Mouse (Mus musculus) heart, embryonic 10.5 days (tissue): ENCODE measurements around the gene Cyp27a1. TPM values are rescaled to one million over a fixed set of nuclear protein-coding genes. Genes with fewer than 3 reads are reported as not detected.

Source experiments
- DNase-seq: peaks from one replicate; pipeline ENCODE4 v3.0.0-alpha.2; 2017; ENCODE audit warnings: low spot score
- H3K27ac ChIP-seq: fragments of 300-500 bp; sonication (generic); 2 replicates; pipeline ENCODE4 v1.5.1; 2016; ENCODE audit warnings: mild to moderate bottlenecking
- H3K27me3 ChIP-seq: fragments of 300-500 bp; sonication (generic); 2 replicates; pipeline ENCODE4 v1.6.1; 2016; ENCODE audit warnings: mild to moderate bottlenecking; ENCODE audit not compliant: poor library complexity, insufficient read depth, severe bottlenecking
- H3K36me3 ChIP-seq: fragments of 300-500 bp; sonication (generic); 2 replicates; pipeline ENCODE4 v1.6.1; 2016; ENCODE audit warnings: mild to moderate bottlenecking, moderate library complexity
- H3K4me1 ChIP-seq: fragments of 300-500 bp; sonication (generic); 2 replicates; pipeline ENCODE4 v1.6.1; 2016; ENCODE audit warnings: mild to moderate bottlenecking
- H3K4me3 ChIP-seq: fragments of 300-500 bp; sonication (generic); 2 replicates; pipeline ENCODE4 v1.5.1; 2016; ENCODE audit warnings: mild to moderate bottlenecking, moderate library complexity
- H3K9me3 ChIP-seq: fragments of 300-500 bp; sonication (generic); 2 replicates; pipeline ENCODE4 v1.6.1; 2016; ENCODE audit warnings: mild to moderate bottlenecking, moderate library complexity
- WGBS: fragments of 180-500 bp; shearing (Covaris S2); methylation state at CpG from one replicate; pipeline ENCODE4 v1.1.7; 2016; 5-methylcytosine and 5-hydroxymethylcytosine counted together
- polyA plus RNA-seq: library from polyadenylated mRNA; unstranded; fragments of >200 nt; fragmentation: Nextera tagmentation; extraction: Ambion mirVana; gene quantifications from 2 replicates; pipeline ENCODE4 v1.2.1, GENCODE M21; 2016

The Cyp27a1 gene
- 11.4 and 17.5 TPM in 2 replicates for polyA plus RNA-seq

GRCm38 (mm10) chr1:74713099-74713858 lies at the start of gene Cyp27a1:
TSS of gene Cyp27a1 (plus strand) at chr1:74713574.
- peak within 1 kb of the TSS; percentile 93 for H3K27ac ChIP-seq
- H3K36me3 ChIP-seq, result no peaks in the 10 kb centered on the region
- 2% methylated on average over 35 of the region's 35 CpGs for WGBS
- no peaks in the 10 kb centered on the region for H3K27me3 ChIP-seq
- H3K4me1 ChIP-seq, result peaks cover 21% of the 10 kb centered on the region
- peak; percentile 88 for DNase-seq
- peak within 1 kb of the TSS; percentile 77 for H3K4me3 ChIP-seq
- no peaks in the 10 kb centered on the region for H3K9me3 ChIP-seq

GRCm38 (mm10) chr1:74665153-74665552 lies 48.2 kb upstream of the Cyp27a1 start:
- WGBS, result 57% methylated on average over 6 of the region's 6 CpGs
- no peak overlapping the region for H3K27ac ChIP-seq
- DNase-seq, result no peak
- H3K27me3 ChIP-seq, result no peaks in the 10 kb centered on the region
- no peaks in the 10 kb centered on the region for H3K9me3 ChIP-seq
- no peak overlapping the region for H3K4me3 ChIP-seq
- peaks cover 34% of the 10 kb centered on the region for H3K4me1 ChIP-seq
- peaks cover 12% of the 10 kb centered on the region; the same call in 1 of the 2 replicates for H3K36me3 ChIP-seq

GRCm38 (mm10) chr1:74668371-74668770 lies 45.0 kb upstream of the Cyp27a1 start:
- H3K27me3 ChIP-seq, result no peaks in the 10 kb centered on the region
- 80% methylated on average over 3 of the region's 3 CpGs for WGBS
- H3K4me1 ChIP-seq, result peaks cover 26% of the 10 kb centered on the region
- DNase-seq, result no peak
- no peak overlapping the region for H3K4me3 ChIP-seq
- peaks cover 31% of the 10 kb centered on the region for H3K36me3 ChIP-seq
- H3K27ac ChIP-seq, result no peak overlapping the region
- no peaks in the 10 kb centered on the region for H3K9me3 ChIP-seq

GRCm38 (mm10) chr1:74672731-74673130 lies 40.6 kb upstream of the Cyp27a1 start:
- no peak for DNase-seq
- Histone ChIP-seq H3K9me3 (no peaks in the 10 kb centered on the region), H3K4me1 (0 out of 2 replicates have a peak, but pooled peaks cover under 1% of the 10 kb centered on the region), H3K36me3 (peaks cover 44% of the 10 kb centered on the region), H3K4me3 (no peak overlapping the region), H3K27me3 (no peaks in the 10 kb centered on the region), H3K27ac (no peak overlapping the region)
- 75% methylated on average over 7 of the region's 7 CpGs for WGBS

- Histone ChIP-seq H3K9me3 (no peaks in the 10 kb centered on the region), H3K27ac (no peak overlapping the region), H3K36me3 (peaks cover 64% of the 10 kb centered on the region), H3K27me3 (no peaks in the 10 kb centered on the region), H3K4me3 (no peak overlapping the region), H3K4me1 (no peaks in the 10 kb centered on the region)
- 89% methylated on average over 3 of the region's 3 CpGs for WGBS
- DNase-seq, result no peak
These were observed 36.5 kb upstream of the Cyp27a1 start for GRCm38 (mm10) chr1:74676863-74677262.

- Histone ChIP-seq H3K27me3 (no peaks in the 10 kb centered on the region), H3K4me1 (no peaks in the 10 kb centered on the region), H3K36me3 (peaks cover 64% of the 10 kb centered on the region), H3K27ac (no peak overlapping the region), H3K9me3 (no peaks in the 10 kb centered on the region), H3K4me3 (no peak overlapping the region)
- DNase-seq, result no peak
- WGBS, result 85% methylated on average over 1 of the region's 1 CpGs
These were observed 35.5 kb upstream of the Cyp27a1 start for GRCm38 (mm10) chr1:74677843-74678242.

GRCm38 (mm10) chr1:74687131-74687530 lies 26.2 kb upstream of the Cyp27a1 start:
- Histone ChIP-seq H3K36me3 (peaks cover 96% of the 10 kb centered on the region), H3K4me1 (no peaks in the 10 kb centered on the region), H3K4me3 (no peak overlapping the region), H3K9me3 (no peaks in the 10 kb centered on the region), H3K27ac (no peak overlapping the region), H3K27me3 (no peaks in the 10 kb centered on the region)
- DNase-seq, result no peak
- WGBS, result 91% methylated on average over 7 of the region's 7 CpGs

- Histone ChIP-seq H3K4me1 (peaks cover 16% of the 10 kb centered on the region), H3K36me3 (peaks cover 93% of the 10 kb centered on the region), H3K27me3 (no peaks in the 10 kb centered on the region), H3K27ac (no peak overlapping the region), H3K4me3 (no peak overlapping the region), H3K9me3 (no peaks in the 10 kb centered on the region)
- 87% methylated on average over 8 of the region's 8 CpGs for WGBS
- DNase-seq, result no peak
These were observed 19.3 kb upstream of the Cyp27a1 start for GRCm38 (mm10) chr1:74693891-74694583.

- Histone ChIP-seq H3K27me3 (no peaks in the 10 kb centered on the region), H3K9me3 (no peaks in the 10 kb centered on the region), H3K4me1 (peaks cover 20% of the 10 kb centered on the region), H3K4me3 (no peak overlapping the region), H3K27ac (no peak overlapping the region), H3K36me3 (peaks cover 89% of the 10 kb centered on the region)
- 89% methylated on average over 4 of the region's 4 CpGs for WGBS
- DNase-seq, result no peak
These were observed 17.5 kb upstream of the Cyp27a1 start for GRCm38 (mm10) chr1:74695836-74696235.

- H3K4me1 ChIP-seq, result peaks cover 20% of the 10 kb centered on the region
- H3K36me3 ChIP-seq, result peaks cover 85% of the 10 kb centered on the region
- WGBS, result 90% methylated on average over 6 of the region's 6 CpGs
- no peak overlapping the region for H3K27ac ChIP-seq
- no peaks in the 10 kb centered on the region for H3K27me3 ChIP-seq
- no peak for DNase-seq
- H3K9me3 ChIP-seq, result no peaks in the 10 kb centered on the region
- H3K4me3 ChIP-seq, result no peak overlapping the region
These were observed 16.0 kb upstream of the Cyp27a1 start for GRCm38 (mm10) chr1:74697416-74697815.

GRCm38 (mm10) chr1:74698353-74698752 lies 15.0 kb upstream of the Cyp27a1 start:
- 100% methylated on average over 1 of the region's 1 CpGs for WGBS
- H3K4me1 ChIP-seq, result peaks cover 20% of the 10 kb centered on the region
- peak overlapping the region; percentile 10; the same call in 1 of the 2 replicates for H3K27ac ChIP-seq
- no peak overlapping the region for H3K4me3 ChIP-seq
- no peaks in the 10 kb centered on the region for H3K9me3 ChIP-seq
- H3K27me3 ChIP-seq, result no peaks in the 10 kb centered on the region
- H3K36me3 ChIP-seq, result peaks cover 82% of the 10 kb centered on the region
- no peak for DNase-seq

- 34% methylated on average over 1 of the region's 1 CpGs for WGBS
- Histone ChIP-seq H3K27me3 (no peaks in the 10 kb centered on the region), H3K36me3 (peaks cover 78% of the 10 kb centered on the region), H3K27ac (peak overlapping the region; percentile 10; the same call in 1 of the 2 replicates), H3K4me3 (no peak overlapping the region), H3K4me1 (peaks cover 20% of the 10 kb centered on the region), H3K9me3 (no peaks in the 10 kb centered on the region)
- DNase-seq, result no peak
These were observed 14.6 kb upstream of the Cyp27a1 start for GRCm38 (mm10) chr1:74698791-74699190.

GRCm38 (mm10) chr1:74702142-74702553 lies 11.2 kb upstream of the Cyp27a1 start:
- Histone ChIP-seq H3K36me3 (peaks cover 45% of the 10 kb centered on the region), H3K9me3 (no peaks in the 10 kb centered on the region), H3K4me3 (no peak overlapping the region), H3K27me3 (no peaks in the 10 kb centered on the region), H3K27ac (no peak overlapping the region), H3K4me1 (peaks cover 20% of the 10 kb centered on the region)
- 85% methylated on average over 6 of the region's 6 CpGs for WGBS
- no peak for DNase-seq
